Mouse (Mus musculus) myocyte (in vitro differentiated cells): ENCODE results near the gene Ccn5. TPM values are rescaled to one million over a fixed set of nuclear protein-coding genes. Genes with fewer than 3 reads are reported as not detected.

Source experiments
- H3K27me3 ChIP-seq: one replicate; pipeline ENCODE4 v1.6.1; 2011; ENCODE audit not compliant: control insufficient read depth, insufficient read depth, insufficient read length
- H3K36me3 ChIP-seq: one replicate; pipeline ENCODE4 v1.6.1; 2011; ENCODE audit not compliant: control insufficient read depth, insufficient read depth
- H3K4me2 ChIP-seq: one replicate; pipeline ENCODE4 v1.6.1; 2011; ENCODE audit warnings: low read depth, control low read depth
- H3K4me3 ChIP-seq: one replicate; pipeline ENCODE4 v1.5.1; 2011; ENCODE audit warnings: mild to moderate bottlenecking, control low read depth, moderate library complexity
- H3K79me2 ChIP-seq: one replicate; pipeline ENCODE4 v1.6.1; 2011; ENCODE audit not compliant: control insufficient read depth, insufficient read depth
- H3ac ChIP-seq: one replicate; pipeline ENCODE4 v1.6.1; 2011; ENCODE audit not compliant: control insufficient read depth, insufficient read length
- CEBPB ChIP-seq: IDR thresholded peaks from 2 replicates; pipeline ENCODE4 v1.6.1; 2011; ENCODE audit warnings: mild to moderate bottlenecking, moderate library complexity; ENCODE audit not compliant: poor library complexity, insufficient read depth, severe bottlenecking
- E2F4 ChIP-seq: IDR thresholded peaks from one replicate; pipeline ENCODE4 v1.6.1; 2011; ENCODE audit warnings: mild to moderate bottlenecking, control low read depth, moderate library complexity; ENCODE audit not compliant: insufficient read depth
- MAX ChIP-seq: IDR thresholded peaks from one replicate; pipeline ENCODE4 v1.6.1; 2011; ENCODE audit warnings: low read depth, mild to moderate bottlenecking, control low read depth
- MYOD1 ChIP-seq, 3 experiments: IDR thresholded peaks; one replicate each; pipeline ENCODE4 v1.6.1; 2011; ENCODE audit warnings: control low read depth in 2 of 3, low read depth in 2 of 3, mild to moderate bottlenecking in 2 of 3, moderate library complexity in 1 of 3; ENCODE audit not compliant: insufficient read length in 2 of 3, control insufficient read depth in 1 of 3
- MYOG ChIP-seq, 3 experiments: IDR thresholded peaks; one replicate each; pipeline ENCODE4 v1.6.1; 2011; ENCODE audit warnings: control low read depth in 2 of 3, low read depth in 2 of 3, mild to moderate bottlenecking in 2 of 3; ENCODE audit not compliant: insufficient read length in 2 of 3, control insufficient read depth in 1 of 3, insufficient read depth in 1 of 3
- POLR2A ChIP-seq: IDR thresholded peaks from one replicate; pipeline ENCODE4 v1.6.1; 2011; ENCODE audit warnings: low read depth, mild to moderate bottlenecking, control low read depth, moderate library complexity; ENCODE audit not compliant: insufficient read length
- POLR2AphosphoS2 ChIP-seq: IDR thresholded peaks from one replicate; pipeline ENCODE4 v1.6.1; 2011; ENCODE audit warnings: low read depth, control low read depth; ENCODE audit not compliant: insufficient read length
- REST ChIP-seq: IDR thresholded peaks from one replicate; pipeline ENCODE4 v1.6.1; 2011; ENCODE audit warnings: mild to moderate bottlenecking, control low read depth, moderate library complexity; ENCODE audit not compliant: insufficient read depth, insufficient read length
- SRF ChIP-seq: IDR thresholded peaks from one replicate; pipeline ENCODE4 v1.6.1; 2011; ENCODE audit warnings: low read depth; ENCODE audit not compliant: control insufficient read depth, insufficient read length
- TCF12 ChIP-seq: IDR thresholded peaks from one replicate; pipeline ENCODE4 v1.6.1; 2011; ENCODE audit warnings: mild to moderate bottlenecking, control low read depth; ENCODE audit not compliant: poor library complexity, insufficient read depth, severe bottlenecking
- TCF3 ChIP-seq: IDR thresholded peaks from one replicate; pipeline ENCODE4 v1.6.1; 2011; ENCODE audit warnings: low read depth, control low read depth; ENCODE audit not compliant: insufficient read length
- USF1 ChIP-seq: IDR thresholded peaks from one replicate; pipeline ENCODE4 v1.6.1; 2011; ENCODE audit warnings: low read depth, mild to moderate bottlenecking, control low read depth, moderate library complexity
- polyA plus RNA-seq: library from polyadenylated mRNA; unstranded; fragments of >200 nt; fragmentation: generic; extraction: Trizol; gene quantifications from one replicate; pipeline ENCODE4 v1.2.1, GENCODE M21; 2012; ENCODE audit warnings: missing spikeins

Ccn5 gene
- polyA plus RNA-seq, 1 experiment, result 2.0 TPM

DNA sequence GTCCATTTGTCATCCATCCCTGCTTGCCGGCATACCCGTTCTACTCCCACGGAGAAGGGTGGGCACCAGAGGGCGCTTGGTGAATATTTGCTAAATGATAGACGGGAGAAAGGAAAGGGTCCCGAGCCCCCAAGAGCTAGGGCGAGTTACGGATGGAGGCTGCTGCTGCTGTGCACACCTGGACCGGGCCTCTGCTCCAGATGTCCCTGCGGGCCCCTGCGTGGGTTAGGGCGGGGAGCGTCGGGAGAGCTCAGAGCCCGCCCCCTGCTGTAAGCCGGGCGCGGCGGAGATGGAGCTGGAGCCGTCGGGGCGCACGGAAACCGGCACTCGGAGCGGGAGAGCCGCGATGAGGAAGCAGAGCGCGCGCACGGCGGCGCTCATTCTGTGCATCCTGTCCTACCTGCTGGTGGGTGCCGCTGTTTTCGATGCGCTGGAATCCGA is 32.8 kb downstream of the Ccn5 start, which contains the start of gene Kcnk15:
Kcnk15 (plus strand) TSS at position 191 of the 441 bp plus-strand sequence.
- Histone ChIP-seq H3K36me3 (no peaks in the 10 kb centered on the region), H3K4me3 (no peak within 1 kb of the TSS), H3K4me2 (no peak within 1 kb of the TSS), H3K79me2 (no peaks in the 10 kb centered on the region), H3K27me3 (peaks cover 73% of the 10 kb centered on the region), H3ac (no peak within 1 kb of the TSS)
- no peak for TF ChIP-seq CEBPB
- TF ChIP-seq POLR2AphosphoS2, result no peak
- no peak for TF ChIP-seq MYOD1 (IDR thresholded peaks at IDR 0.05; ENCODE audit: control insufficient read depth in 1 of 3, insufficient read length in 2 of 3, low read depth in 2 of 3)
- no peak for TF ChIP-seq TCF12
- TF ChIP-seq REST, result no peak
- no peak for TF ChIP-seq USF1
- TF ChIP-seq POLR2A, result no peak
- no peak for TF ChIP-seq TCF3
- TF ChIP-seq MYOG (IDR thresholded peaks at IDR 0.05; ENCODE audit: control insufficient read depth in 1 of 3, insufficient read depth in 1 of 3, insufficient read length in 2 of 3, low read depth in 2 of 3), result no peak
- TF ChIP-seq E2F4, result no peak
- TF ChIP-seq SRF, result no peak
- TF ChIP-seq MAX, result no peak

GRCm38 (mm10) chr2:163857233-163857632 is 36.6 kb downstream of the Ccn5 start:
- TF ChIP-seq SRF, result no peak
- TF ChIP-seq REST, result no peak
- no peak for TF ChIP-seq USF1
- TF ChIP-seq CEBPB, result no peak
- no peak for TF ChIP-seq TCF3
- no peak for TF ChIP-seq POLR2AphosphoS2
- no peak for TF ChIP-seq MYOG (IDR thresholded peaks at IDR 0.05; ENCODE audit: control insufficient read depth in 1 of 3, insufficient read depth in 1 of 3, insufficient read length in 2 of 3, low read depth in 2 of 3)
- no peak for TF ChIP-seq MYOD1 (IDR thresholded peaks at IDR 0.05; ENCODE audit: control insufficient read depth in 1 of 3, insufficient read length in 2 of 3, low read depth in 2 of 3)
- TF ChIP-seq TCF12, result no peak
- TF ChIP-seq POLR2A, result no peak
- TF ChIP-seq E2F4, result no peak
- no peak for TF ChIP-seq MAX
- H3K4me3 ChIP-seq, result no peak overlapping the region
- no peaks in the 10 kb centered on the region for H3K79me2 ChIP-seq
- peaks cover 80% of the 10 kb centered on the region for H3K27me3 ChIP-seq
- H3ac ChIP-seq, result no peak overlapping the region
- H3K36me3 ChIP-seq, result no peaks in the 10 kb centered on the region
- H3K4me2 ChIP-seq, result no peak overlapping the region

- TF ChIP-seq POLR2AphosphoS2 (no peak), MYOG (IDR thresholded peaks at IDR 0.05; ENCODE audit: control insufficient read depth in 1 of 3, insufficient read depth in 1 of 3, insufficient read length in 2 of 3, low read depth in 2 of 3) (no peak), POLR2A (no peak), CEBPB (no peak), MYOD1 (IDR thresholded peaks at IDR 0.05; ENCODE audit: control insufficient read depth in 1 of 3, insufficient read length in 2 of 3, low read depth in 2 of 3) (no peak)
- H3K36me3 ChIP-seq, result no peaks in the 10 kb centered on the region
- no peak overlapping the region for H3ac ChIP-seq
- H3K4me2 ChIP-seq, result no peak overlapping the region
- no peak overlapping the region for H3K4me3 ChIP-seq
- H3K27me3 ChIP-seq, result peaks cover 87% of the 10 kb centered on the region
- H3K79me2 ChIP-seq, result no peaks in the 10 kb centered on the region
Observed at GRCm38 (mm10) chr2:163858254-163858947, 37.7 kb downstream of the Ccn5 start.

- Histone ChIP-seq H3K4me2 (no peak overlapping the region), H3K27me3 (peaks cover 85% of the 10 kb centered on the region), H3K36me3 (no peaks in the 10 kb centered on the region), H3K79me2 (no peaks in the 10 kb centered on the region), H3ac (no peak overlapping the region), H3K4me3 (no peak overlapping the region)
- no peak for TF ChIP-seq MAX
- TF ChIP-seq MYOG (IDR thresholded peaks at IDR 0.05; ENCODE audit: control insufficient read depth in 1 of 3, insufficient read depth in 1 of 3, insufficient read length in 2 of 3, low read depth in 2 of 3), result no peak
- no peak for TF ChIP-seq MYOD1 (IDR thresholded peaks at IDR 0.05; ENCODE audit: control insufficient read depth in 1 of 3, insufficient read length in 2 of 3, low read depth in 2 of 3)
- no peak for TF ChIP-seq E2F4
- TF ChIP-seq TCF12, result no peak
- no peak for TF ChIP-seq USF1
- TF ChIP-seq REST, result no peak
- no peak for TF ChIP-seq CEBPB
- TF ChIP-seq POLR2AphosphoS2, result no peak
- no peak for TF ChIP-seq TCF3
- TF ChIP-seq SRF, result no peak
- no peak for TF ChIP-seq POLR2A
Observed at GRCm38 (mm10) chr2:163865311-163865710, 44.6 kb downstream of the Ccn5 start.
